Mouse (Mus musculus): ENCODE measurements at regions not wholly inside any gene's neighbourhood (a gene's known extent, or its start where the extent isn't known, plus 50 kb on each side); places are given as distances from the start of the nearest gene placed in this dataset.

DNA sequence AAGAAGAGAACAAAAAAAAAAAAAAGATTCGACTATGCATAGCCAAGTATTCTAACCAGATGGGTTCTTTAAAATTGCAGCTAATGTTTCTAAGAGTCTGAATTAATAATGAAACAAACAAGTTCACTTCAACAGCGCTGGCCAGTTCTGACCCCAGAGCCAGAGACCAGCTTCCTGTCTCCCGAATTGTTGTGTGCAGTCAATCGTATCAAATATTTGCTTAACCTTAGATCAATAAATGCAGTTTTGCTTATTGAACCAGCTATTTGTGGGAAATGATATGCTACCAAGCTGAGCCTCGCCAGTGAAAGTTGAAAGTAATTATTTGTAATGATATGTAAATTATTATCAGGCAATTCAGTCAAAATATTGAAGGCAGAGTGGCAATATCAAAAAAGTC is 287.4 kb upstream of the Tmem132c start:
- TF ChIP-seq CTCF (conservative IDR thresholded peaks at IDR 0.05 in 1 of 2, IDR thresholded peaks at IDR 0.05 in 1 of 2; ENCODE audit: low read depth in 2 of 2, low read length in 2 of 2) (no peak), POLR2A (IDR thresholded peaks at IDR 0.05; ENCODE audit: low read depth, low read length) (no peak), POLR2AphosphoS2 (IDR thresholded peaks at IDR 0.05; ENCODE audit: low read depth, low read length) (no peak), RCOR1 (conservative IDR thresholded peaks at IDR 0.05; ENCODE audit: low read depth, low read length) (no peak), EP300 (IDR thresholded peaks at IDR 0.05; ENCODE audit: low read length) (no peak), ETS1 (conservative IDR thresholded peaks at IDR 0.05; ENCODE audit: low read depth, low read length) (no peak), BHLHE40 (IDR thresholded peaks at IDR 0.05; ENCODE audit: low read depth, low read length) (no peak)

Data from CH12.LX (cell line).